Mouse (Mus musculus) gastrocnemius, postnatal 36 days (tissue): ENCODE results near the gene Parva. TPM values are rescaled to one million over a fixed set of nuclear protein-coding genes. Genes with fewer than 3 reads are reported as not detected.

Source experiments
- total RNA-seq, 2 experiments: library from RNA; stranded (reverse); gene quantifications; 2 replicates each; pipeline ENCODE4 v1.2.3; 2021

Gene Parva
- total RNA-seq, 2 experiments from 2014 or later: 14.5 to 17.3 TPM

Other genes starting within 250 kb of the Parva start
- 100 to 1,000 TPM; 194 to 214 TPM for gene Mical2, start 201.6 kb upstream of the Parva start, total RNA-seq